Mouse (Mus musculus) brain, adult 2 months (tissue): ENCODE data around the gene Npr1.

Experiments used
- DNase-seq: peaks from one replicate; pipeline ENCODE4 v3.0.0; 2011; ENCODE audit warnings: low read depth, low spot score

Npr1 gene

DNA sequence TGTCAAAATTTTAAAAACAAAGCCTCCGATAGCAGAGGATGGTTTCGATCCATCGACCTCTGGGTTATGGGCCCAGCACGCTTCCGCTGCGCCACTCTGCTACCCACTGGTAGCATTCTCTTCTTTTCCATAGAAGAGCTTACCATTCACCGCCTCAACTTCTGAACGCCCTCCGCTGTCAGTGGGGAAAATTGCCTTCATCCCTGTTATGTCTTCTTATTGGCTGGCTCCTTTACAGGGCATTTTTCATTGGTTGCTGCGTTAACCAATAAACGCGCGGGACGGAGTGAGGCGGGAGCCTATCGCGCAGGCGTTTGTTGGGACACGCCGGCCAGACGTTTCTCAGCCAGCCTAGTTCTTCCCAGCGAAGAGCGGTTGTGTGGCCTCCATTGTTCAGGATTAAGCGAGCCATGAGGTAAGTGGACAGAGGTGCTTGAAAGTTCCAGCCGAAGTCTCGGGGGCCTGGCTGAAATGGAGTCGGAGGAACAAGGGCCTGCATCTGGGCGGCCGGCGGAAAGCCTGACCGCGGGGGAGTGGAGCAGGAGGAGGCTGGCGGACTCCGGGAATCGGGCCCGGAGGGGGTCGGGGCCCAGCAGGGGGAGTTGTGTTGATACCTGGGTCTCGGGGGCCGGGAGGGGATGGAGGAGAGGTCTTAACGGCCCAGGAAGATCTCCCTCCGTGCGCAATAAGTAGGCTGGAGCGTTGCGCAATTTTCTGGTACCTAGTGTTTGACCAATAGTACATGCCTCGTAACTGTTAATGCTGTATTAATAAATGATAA, 10.4 kb upstream of the Npr1 start, which contains the start of gene Ilf2:
Gene Ilf2, plus strand, starts transcription at position 296 of the 781 bp plus-strand sequence.
- peak; percentile 99 for DNase-seq

DNA sequence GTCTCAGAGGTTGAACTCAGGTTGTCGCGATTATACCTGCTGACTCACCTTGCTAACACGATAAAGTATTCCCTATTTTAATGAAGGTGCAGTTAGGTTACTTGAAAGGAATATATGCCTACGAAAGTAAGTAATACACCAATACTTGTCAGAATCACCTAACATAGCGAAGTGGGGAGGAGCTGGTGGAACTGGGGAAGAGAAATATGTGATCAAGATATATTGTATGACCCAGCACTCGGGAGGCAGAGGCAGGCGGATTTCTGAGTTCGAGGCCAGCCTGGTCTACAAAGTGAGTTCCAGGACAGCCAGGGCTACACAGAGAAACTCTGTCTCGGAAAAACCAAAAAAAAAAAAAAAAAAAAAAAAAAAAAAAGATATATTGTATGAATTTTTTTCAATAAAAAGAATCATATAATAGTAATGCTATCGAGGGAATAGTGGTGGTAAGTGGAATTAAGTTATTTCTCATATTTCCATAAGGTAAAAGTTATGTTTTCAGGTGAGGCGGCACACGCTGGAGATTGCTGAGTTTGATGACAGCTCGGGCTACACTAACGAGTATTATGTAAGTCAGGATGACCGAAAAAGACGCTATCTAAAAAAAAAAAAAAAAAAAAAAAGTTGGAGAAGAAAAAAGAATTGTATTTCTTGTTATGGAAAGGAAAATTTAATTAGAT, 9.6 kb upstream of the Npr1 start:
- DNase-seq, result peak; percentile 38

DNA sequence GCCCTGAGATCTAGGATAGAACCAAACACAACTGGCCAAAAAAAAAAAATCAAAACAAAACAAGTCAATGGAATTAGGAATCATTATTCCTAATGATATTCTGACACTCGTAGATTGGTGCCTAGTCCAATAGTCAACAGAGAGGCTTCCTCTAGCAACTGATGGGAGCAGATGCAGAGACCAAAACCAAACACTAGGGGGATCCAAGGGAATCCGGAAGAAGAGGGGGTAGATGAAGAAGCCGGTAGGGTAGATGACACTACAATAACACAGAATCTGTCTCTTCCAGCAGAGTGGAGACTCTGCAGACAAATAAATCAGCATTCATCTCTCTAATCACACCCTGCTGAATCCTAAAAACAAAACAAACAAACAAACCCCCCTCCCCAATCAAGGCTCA, 6.5 kb upstream of the Npr1 start:
- peak; percentile 64 for DNase-seq

DNA sequence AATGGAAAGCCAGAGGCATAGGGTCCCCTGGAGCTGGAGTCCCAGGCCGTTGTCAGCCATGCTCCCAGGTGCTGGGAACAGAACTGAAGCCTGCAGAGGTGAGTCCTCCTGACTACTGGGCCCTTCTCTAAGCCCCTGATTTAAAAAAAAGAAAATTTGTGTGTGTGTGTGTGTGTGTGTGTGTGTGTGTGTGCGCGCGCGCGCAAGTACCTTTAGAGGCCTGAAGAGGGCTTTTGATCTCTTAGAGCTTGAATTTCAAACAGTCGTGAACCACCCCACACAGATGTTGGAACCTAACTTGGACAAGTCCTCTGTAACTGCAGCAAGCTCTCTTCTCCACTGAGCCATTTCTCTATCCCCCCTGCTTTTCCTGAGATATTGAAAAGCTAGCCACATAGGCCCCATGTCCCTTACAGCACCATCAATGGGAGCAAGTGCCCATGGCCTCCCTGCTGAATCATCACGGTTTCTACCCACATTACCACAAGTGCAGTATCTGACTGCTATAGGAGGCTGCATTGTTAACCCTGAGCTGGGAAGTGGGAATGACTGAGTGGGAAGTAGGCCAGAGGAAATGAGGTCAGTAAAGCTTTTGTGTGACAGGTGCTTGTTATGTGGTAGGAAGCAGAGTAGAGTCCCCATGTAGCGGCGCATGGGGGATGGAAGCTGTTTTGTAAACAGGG, 2.1 kb upstream of the Npr1 start:
- DNase-seq, result no peak

DNA sequence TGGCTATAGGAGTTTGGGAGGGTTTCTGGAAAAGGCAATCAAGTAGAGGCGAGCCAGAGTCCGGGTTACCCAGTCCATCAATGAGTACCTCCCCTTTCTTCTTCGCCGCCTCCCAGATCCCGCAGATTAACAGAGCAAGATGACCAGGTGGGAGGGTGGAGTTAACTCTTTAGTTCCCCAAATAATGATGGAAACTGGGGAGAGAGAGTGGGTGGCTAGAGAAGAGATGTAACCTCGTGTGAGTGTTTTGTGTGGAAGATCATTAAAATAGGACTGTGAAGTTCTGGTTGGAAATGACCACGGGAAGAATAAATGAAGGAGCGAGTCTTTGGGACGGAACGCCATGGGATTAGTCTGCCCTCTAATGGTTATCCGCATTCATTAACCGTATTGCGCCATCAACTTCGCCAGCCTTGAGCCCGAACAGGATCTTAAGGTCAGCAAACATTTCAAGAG, 673 bp upstream of the Npr1 start:
- DNase-seq, result peak; percentile 86

DNA sequence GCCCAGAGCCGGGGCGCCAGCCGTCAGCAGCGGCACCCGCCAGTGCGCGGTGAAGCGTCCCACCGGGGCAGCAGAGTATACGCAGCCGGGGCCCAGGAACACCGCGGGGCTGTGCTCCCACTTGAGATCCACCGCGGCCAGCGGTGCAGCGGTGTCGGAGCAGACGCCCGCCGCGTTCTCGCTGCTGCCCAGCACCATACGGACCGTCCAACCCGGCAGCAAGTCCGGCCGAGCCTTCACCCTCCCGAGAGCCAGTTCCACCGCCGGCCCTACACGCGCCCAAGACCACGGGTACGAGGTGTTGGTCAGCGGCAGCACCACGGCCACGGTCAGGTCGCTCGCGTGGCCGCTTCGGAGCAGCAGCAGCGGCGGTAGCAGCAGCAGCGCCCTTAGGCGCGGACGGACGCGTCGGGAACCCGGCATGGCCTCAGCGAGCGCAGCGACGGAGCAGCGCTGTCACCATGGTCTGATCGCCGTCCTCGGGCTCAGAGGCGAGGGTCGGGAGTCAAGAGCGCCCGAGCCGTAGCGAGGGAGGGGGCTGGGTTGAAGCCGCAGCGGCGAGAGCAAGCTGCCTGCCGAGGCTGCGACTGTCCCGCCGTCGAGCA, 483 bp downstream of the Npr1 start:
- peak; percentile 22 for DNase-seq

DNA sequence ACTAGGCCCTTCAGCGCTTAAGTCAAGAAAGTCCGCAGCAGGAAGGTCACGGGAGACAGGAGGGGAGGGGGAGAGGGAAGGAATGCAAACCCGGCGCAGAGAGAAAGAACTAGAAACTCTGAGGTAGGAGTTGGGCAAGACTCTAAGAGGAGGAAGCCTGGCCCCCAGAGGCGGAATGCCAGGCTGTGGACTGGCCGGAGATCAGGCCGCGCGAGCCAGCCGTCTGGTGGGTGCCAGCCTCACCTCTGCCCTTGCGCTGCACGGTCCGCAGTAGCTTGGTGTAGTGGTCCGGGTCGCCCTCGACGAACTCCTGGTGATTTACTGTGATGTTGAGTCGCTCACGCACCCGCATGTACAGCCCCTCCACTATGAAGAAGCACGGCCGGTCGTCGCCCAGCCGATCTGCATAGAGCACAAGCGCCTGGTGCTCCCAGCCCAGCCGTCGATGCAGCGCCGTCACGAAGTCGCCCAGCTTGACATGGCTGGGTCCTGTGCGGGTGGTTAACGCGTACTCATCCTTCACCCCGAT, 1.1 kb downstream of the Npr1 start:
- DNase-seq, result no peak

DNA sequence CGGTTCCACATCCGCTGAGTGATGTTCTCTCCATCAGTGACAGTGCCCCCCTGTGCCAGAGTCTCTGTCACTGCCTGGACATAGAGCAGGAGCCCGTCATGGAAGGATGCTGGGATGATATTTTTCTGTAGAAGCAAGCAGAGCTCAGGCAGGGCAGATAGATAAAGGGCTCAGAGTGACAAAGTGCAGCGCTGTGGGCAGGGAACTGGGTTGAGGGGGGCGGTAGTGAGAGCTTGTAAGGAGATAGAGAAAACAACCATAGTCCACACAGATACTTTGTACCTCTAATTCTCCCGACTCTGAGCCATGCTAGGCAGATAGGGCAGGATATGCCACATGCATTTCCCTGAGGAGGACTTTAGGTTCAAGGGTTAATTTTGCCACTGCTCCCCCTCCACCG, 3.1 kb downstream of the Npr1 start:
- no peak for DNase-seq

DNA sequence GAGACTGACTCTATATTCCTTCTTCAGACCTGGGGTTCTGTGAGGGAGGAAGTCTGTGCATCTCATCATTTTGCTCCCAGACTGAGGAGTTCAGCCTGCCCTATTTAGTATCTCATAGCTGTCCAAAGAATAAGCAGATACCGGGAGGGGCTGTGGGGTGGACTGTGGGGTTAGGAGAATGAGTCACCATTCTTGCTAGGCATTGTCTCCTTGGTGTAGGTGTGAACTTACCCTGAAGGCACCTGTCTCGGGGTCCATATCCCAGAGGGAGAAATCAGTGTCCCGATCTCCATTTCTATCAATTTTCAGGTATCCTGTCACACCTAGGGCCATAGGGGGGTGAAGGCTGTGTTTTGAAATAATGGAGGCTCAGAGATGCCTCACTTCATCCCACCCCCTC, 3.7 kb downstream of the Npr1 start:
- DNase-seq, result no peak

DNA sequence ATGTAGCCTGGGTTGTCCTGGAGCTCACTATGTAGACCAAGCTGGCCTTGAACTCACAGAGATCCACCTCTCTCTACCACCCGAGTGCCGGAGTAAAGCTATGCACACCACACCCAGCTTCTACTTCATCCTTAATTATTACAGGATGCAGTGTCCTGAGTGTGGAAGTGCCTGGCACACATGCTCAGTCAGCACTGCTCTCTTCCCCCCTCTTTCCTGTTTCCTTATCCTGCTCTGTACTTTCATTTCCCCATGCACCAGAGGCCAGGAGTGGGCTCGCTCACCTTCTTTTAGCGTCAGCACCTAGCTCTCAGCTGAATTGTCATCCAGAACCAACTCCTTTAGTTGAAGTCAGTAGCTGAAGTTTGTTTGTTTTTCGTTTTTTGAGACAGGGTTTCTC, 5.4 kb downstream of the Npr1 start:
- no peak for DNase-seq

DNA sequence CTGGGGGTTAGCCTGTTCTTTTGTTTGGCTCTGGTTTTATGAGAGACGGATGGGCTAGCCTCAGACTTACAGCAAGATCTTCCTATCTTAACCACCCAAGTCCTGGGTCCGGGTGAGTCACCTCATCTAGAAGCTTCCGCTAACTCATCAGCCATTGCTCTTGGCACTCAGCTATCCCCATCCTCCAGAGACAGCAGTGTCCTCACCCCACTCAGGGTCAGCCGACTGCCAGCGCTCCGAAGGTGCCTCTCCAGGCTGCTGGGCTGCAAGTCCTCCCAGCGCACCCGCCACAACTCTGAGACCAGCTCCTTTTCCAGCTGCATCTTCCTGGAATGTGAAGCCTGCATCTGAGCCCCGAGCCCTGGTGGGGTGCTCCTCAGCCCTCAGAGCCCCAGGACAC, 5.9 kb downstream of the Npr1 start:
- no peak for DNase-seq

DNA sequence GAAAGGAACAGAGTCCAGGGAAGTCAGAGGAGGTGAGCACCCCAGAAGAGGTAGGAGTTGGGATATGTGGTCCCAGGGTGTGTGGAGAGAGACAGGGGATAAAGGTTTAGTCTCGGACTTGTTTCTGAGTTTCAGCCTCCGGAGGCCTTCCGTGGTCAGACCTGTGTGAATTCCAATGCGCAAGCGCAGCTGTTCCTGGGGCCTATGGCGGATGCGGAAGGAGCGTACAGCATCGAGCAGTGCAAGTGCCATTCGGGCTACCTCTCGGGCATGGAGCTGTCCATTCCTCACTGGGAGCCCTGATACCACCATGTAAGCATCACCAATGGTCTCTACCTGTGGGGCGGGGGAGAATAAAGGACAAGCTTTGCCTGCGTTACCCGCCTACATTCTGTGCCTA, 10.7 kb downstream of the Npr1 start:
- DNase-seq, result no peak

DNA sequence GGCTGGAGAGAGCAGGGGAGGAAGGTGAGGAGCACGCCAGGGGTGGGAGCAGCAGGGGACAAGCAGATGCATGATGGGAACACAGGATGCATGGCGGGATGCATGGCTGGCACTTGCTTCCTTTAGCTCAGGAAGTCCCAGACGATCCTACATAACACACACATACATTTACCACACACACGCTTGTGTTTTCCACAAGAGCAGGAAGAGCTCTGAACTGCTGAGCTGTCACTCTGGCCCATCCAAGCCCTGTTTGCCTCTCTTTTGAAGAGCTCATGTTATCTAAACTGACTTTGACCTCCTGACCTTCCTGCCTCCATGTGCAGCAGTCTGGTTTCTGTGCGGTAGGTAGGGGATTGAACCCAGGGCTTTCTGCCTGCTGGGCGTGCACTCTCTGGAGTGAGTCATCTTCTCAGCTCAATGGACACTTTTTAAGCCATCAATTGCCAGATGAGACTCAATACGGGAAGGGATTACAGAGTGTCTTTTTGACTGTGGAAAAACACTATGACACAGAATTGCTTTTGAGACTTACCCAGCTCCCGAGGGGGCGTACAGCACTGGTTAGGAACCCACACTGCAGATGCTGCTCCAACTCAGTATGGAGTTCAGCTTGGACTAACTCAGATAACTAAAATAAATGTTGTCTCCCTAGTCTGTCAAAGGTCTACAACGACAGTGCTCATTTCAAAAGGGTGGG, 14.1 kb downstream of the Npr1 start:
- peak; percentile 81 for DNase-seq

DNA sequence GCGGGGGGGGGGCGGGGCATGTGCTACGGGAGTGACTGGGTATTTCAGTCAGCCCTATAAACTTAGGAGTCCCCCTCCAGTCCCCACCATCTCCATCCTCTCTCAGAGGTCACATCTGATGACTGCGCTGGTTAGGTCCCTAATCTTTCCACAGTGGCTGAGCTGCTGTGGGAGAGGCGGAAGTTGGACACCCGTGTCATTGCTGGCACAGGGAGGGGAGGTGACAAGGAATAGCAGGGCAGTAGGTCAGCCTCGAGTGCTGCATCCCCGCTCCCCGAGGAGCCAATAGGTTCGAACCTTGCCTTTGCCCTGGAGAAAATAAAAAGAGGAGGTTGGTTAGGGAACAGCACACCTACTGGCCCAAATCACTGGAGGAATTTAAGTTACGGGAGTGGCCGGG, 14.8 kb downstream of the Npr1 start:
- no peak for DNase-seq

DNA sequence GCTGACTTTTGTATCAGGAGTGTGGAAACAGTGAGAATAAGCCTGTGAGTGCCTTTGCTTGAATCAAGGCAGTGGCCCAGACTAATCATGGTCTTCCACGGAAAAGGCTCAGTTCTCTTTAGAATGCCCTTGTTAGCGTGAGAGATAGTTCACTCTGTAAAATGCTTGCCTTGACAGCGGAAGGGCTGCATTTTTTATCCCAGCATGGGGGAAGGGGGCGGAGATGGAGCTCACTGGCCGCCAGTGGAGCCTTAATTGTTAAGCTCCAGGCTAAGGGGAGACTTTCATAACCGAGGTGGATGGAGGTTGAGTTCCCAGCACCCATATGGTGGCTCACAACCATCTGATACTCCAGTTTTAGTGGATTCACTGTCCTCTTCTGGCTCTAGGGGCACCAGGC, 17.0 kb downstream of the Npr1 start:
- DNase-seq, result no peak

DNA sequence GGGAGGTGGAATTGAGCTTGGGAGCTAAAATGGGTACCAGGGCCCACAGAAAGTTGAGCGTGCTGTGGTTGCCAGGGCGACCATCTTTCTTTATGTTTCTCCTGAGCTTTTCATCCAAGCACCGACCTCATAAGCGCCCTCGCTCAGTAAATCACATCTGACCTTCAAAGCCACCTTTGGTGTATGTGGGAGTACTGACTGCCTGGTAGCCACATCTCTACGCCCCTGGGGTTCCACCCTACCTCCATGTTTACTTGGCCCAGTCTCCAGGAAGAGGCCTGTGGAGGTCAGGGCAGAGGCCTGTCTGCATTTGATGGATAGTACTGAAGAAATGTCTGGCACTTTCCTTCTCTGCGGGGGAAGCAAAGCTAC, 18.6 kb downstream of the Npr1 start:
- DNase-seq, result no peak

DNA sequence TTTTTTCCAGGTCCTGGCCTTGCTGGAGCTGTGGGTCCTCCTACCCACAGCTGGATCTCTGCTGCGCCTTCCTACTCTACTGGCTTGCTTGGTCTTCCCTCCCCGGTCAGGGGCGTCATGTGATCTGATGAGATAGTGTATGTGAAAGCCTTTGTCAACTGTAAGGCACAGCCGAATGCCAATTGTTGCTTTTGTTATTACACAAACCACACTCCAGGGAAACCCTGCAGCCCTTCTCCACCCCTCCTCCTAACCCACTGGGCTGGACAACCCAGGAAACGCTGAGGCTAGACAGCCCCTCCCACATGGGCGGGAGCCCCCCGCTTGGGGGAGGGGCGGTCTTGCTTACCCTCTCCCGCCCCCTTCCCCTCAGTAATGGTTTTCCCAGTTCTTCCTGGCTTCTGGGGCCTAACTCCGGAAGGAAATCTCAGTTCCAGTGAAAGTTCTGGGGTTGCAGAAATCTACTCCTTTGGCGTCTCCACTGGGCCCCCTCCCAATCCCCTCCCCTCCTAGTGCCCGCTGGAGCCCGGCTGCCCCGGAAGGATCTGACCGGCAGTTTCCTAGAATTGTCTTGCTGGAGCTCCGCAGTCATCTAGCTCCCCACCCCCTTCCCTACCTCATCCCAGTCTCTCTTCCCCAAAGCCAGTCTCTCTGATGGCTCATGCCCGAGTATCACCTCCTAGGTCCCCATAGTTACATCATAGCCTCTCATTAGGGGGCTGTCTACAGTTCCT, 19.1 kb downstream of the Npr1 start:
- peak; percentile 87 for DNase-seq

DNA sequence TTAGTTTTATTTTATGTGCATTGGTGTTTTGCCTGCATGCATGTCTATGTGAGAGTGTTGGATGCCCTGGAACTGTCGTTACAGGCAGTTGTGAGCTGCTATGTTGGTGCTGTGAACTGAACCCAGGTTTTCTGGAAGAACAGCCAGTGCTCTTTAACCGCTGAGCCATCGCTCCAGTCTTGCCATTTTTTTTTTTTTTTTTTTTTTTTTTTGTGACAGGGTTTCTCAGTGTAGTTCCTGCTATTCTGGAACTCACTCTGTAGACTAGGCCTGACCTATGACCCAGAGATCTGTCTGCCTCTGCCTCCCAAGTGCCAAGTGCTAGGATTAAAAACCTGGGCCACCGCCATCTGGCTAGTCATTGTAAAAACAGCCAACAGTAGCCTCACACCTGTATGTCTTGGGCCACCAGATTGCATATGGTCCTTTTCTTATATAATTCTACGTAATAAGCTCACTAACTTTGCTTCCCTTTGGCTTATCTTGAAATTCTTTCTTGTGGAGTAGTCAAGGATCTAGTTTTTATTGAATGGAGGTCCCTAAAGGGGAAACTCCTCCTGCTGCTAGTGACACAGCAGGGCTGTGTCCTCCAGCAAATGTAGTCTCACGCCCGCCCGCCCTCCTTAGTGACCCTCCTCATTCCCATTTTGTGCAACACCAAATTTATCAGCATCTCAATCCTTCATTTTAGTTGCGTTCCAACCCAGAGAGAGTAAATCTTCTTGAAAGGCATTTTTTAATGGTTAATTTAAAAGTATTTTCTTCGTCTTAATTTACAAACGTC, 20.1 kb downstream of the Npr1 start:
- no peak for DNase-seq

DNA sequence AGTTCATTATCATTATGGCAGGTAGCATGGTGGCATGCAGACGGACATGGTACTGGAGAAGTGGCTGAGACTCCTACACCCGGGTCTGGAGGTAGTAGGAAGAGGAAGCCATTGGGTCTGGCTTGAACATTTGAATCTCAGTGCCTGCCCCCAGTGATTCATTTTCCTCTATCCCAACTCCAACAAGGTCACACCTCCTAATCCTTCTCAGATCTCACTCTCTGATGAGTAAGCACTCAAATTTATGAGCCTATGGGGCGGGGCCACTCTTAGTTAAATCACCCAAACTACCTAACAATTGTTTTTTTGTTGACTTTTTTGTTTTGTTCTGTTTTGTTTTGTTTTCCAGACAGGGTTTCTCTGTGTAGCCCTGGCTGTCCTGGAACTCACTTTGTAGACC, 21.7 kb downstream of the Npr1 start:
- DNase-seq, result no peak

DNA sequence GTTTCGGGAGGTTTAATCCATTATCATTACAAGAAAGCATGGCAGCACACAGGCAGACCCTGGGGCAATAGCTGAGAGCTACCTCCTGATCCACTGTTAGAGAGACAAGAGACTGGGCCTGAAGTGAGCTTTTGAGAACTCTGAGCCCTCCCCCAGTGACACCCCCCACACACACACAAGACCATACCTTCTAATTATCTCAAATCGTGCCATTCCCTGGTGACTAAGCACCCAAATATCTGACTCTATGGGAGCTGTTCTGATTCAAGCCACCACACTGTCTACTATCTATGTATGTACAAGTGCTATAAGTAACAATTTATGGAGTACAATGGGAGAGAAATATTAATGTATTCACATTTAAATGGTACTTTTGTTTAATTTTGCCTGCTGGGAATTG, 24.9 kb downstream of the Npr1 start:
- peak; percentile 53 for DNase-seq
